Mouse (Mus musculus): Measurements from ENCODE around the gene Hoxa1. TPM values are rescaled to one million over a fixed set of nuclear protein-coding genes. Genes with fewer than 3 reads are reported as not detected.

Hoxa1 gene
- 0.10 and 0.14 TPM in 2 replicates for polyA plus RNA-seq (2012)

GRCm38 (mm10) chr6:52158276-52159051 lies at the start of gene Hoxa1:
Gene Hoxa1, minus strand, starts transcription at chr6:52158317.

GRCm38 (mm10) chr6:52204050-52204752 lies 46.1 kb upstream of the Hoxa1 start, which contains the start of gene Hoxa5:
Gene Hoxa5, minus strand, starts transcription at chr6:52204587.

GRCm38 (mm10) chr6:52190906-52191810 lies 33.0 kb upstream of the Hoxa1 start, which contains the start of gene Hoxa4:
Gene Hoxa4, minus strand, starts transcription at chr6:52191753.

GRCm38 (mm10) chr6:52177061-52177735 lies 19.1 kb upstream of the Hoxa1 start, which contains the start of gene 5730596B20Rik:
Gene 5730596B20Rik, plus strand, starts transcription at chr6:52177498.

GRCm38 (mm10) chr6:52164626-52165440 lies 6.7 kb upstream of the Hoxa1 start, which contains the start of gene Hoxa2:
Gene Hoxa2, minus strand, starts transcription at chr6:52164831.

Other genes with a start within 250 kb of the Hoxa1 start
- 5.5 and 6.0 TPM in 2 replicates for gene Skap2, start 145.8 kb downstream of the Hoxa1 start, polyA plus RNA-seq (2012)
- 0.16 and 0.51 TPM in 2 replicates for gene Hoxa2, start 6.5 kb upstream of the Hoxa1 start, polyA plus RNA-seq (2012)
- not detected in 2 replicates for gene 5730596B20Rik, start 19.2 kb upstream of the Hoxa1 start, polyA plus RNA-seq (2012)
- gene Hoxa4, start 33.4 kb upstream of the Hoxa1 start, polyA plus RNA-seq (2012), result 1.7 and 2.2 TPM in 2 replicates
- 5.1 and 8.4 TPM in 2 replicates for gene Hoxa5, start 46.3 kb upstream of the Hoxa1 start, polyA plus RNA-seq (2012)
- gene Hoxa6, start 50.4 kb upstream of the Hoxa1 start, polyA plus RNA-seq (2012), result 3.5 and 6.1 TPM in 2 replicates
- 3.2 and 3.5 TPM in 2 replicates for gene Hoxa3, start 55.0 kb upstream of the Hoxa1 start, polyA plus RNA-seq (2012)
- 1.2 TPM in 2 replicates for gene Gm28308, start 55.0 kb upstream of the Hoxa1 start, polyA plus RNA-seq (2012)
- 40.9 and 47.0 TPM in 2 replicates for gene Hoxa7, start 63.5 kb upstream of the Hoxa1 start, polyA plus RNA-seq (2012)
- gene Hoxa9, start 72.8 kb upstream of the Hoxa1 start, polyA plus RNA-seq (2012), result 67.7 and 90.5 TPM in 2 replicates
- gene Hoxa10, start 82.5 kb upstream of the Hoxa1 start, polyA plus RNA-seq (2012), result 1.0 and 1.2 TPM in 2 replicates
- gene Hoxa11, start 87.5 kb upstream of the Hoxa1 start, polyA plus RNA-seq (2012), result 0.04 TPM in 1 of 2 replicates, not detected in the other
- gene Hoxa13, start 102.6 kb upstream of the Hoxa1 start, polyA plus RNA-seq (2012), result not detected in 2 replicates
- 0.13 and 0.22 TPM in 2 replicates for gene Evx1, start 155.2 kb upstream of the Hoxa1 start, polyA plus RNA-seq (2012)

All from megakaryocyte-erythroid progenitor cell, adult 5 weeks (primary cell).